Comparison of ENCODE assay signal across 9 mouse cellular contexts in the genomic region with DNA sequence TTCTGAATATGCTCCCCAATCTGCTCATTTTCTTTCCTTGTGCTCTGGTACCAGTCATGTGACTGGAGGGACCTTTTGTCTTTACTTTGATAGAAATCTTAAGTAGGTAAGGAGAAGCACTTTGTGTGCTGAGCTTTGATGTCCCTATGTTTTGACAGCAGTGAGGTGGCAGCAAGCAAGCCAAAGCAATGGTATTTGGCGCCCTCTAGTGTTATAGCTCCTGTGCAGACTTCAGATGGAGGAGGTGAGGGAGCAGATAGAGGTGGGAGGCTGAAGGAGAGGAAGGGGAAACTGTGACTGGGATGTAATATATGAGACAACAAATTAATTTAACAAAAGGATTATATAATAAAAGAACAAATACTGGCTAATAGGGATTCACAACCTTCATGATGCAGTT. TPM values are rescaled to one million over a fixed set of nuclear protein-coding genes. Genes with fewer than 3 reads are reported as not detected.
DNase-seq lines count a peak whose midpoint lies in the region; ATAC-seq lines count a peak whose summit lies in the region.
"Had no signal": no experiment of that assay in that cellular context is flagged by ENCODE, and none has a peak within 500 bp of the region (broad histone marks: within the 10 kb centered on the region; RNA-seq: fewer than 3 reads in every experiment).

No protein-coding gene starts in this region.

- no peaks in the 10 kb centered on the region for H3K36me3 ChIP-seq in forebrain, embryonic 16.5 days (ENCODE audit: control insufficient read depth, insufficient read depth)
- no peaks in the 10 kb centered on the region; the same call in 1 of the 2 replicates for H3K36me3 ChIP-seq in hindbrain, embryonic 13.5 days
- H3K36me3 ChIP-seq: neural tube, embryonic 12.5 days had no signal

- H3K4me2 ChIP-seq in forebrain, embryonic 16.5 days (ENCODE audit: low read length), result no peak overlapping the region
- no peak overlapping the region for H3K4me2 ChIP-seq in hindbrain, embryonic 13.5 days
- H3K4me2 ChIP-seq: neural tube, embryonic 12.5 days had no signal

- no peaks in the 10 kb centered on the region for H3K4me1 ChIP-seq in forebrain, embryonic 16.5 days (replicated peaks; ENCODE audit: control insufficient read depth, insufficient read depth, low read length)
- H3K4me1 ChIP-seq in hindbrain, embryonic 13.5 days (replicated peaks), result no peaks in the 10 kb centered on the region
- H3K4me1 ChIP-seq: neural tube, embryonic 12.5 days had no signal

- WGBS in forebrain, embryonic 16.5 days, result 0% methylated on average over 1 of the region's 1 CpGs
- WGBS in hindbrain, embryonic 13.5 days, result 0% methylated on average over 1 of the region's 1 CpGs

- no peaks in the 10 kb centered on the region for H3K27me3 ChIP-seq in forebrain, embryonic 16.5 days (replicated peaks; ENCODE audit: control insufficient read depth, insufficient read depth, low read length)
- no peaks in the 10 kb centered on the region for H3K27me3 ChIP-seq in hindbrain, embryonic 13.5 days
- H3K27me3 ChIP-seq: neural tube, embryonic 12.5 days had no signal

- peak; percentile 90 for ATAC-seq in cerebellum, adult (ENCODE audit: insufficient number of reproducible peaks, low FRiP score, low TSS enrichment)
- ATAC-seq in forebrain, embryonic 16.5 days, result peak; percentile 73
- ATAC-seq in hindbrain, embryonic 13.5 days (ENCODE audit: low FRiP score), result peak; percentile 71; the same call in 1 of the 2 replicates

- H3K4me3 ChIP-seq in forebrain, embryonic 16.5 days (replicated peaks; ENCODE audit: low read length), result no peak overlapping the region
- no peak overlapping the region for H3K4me3 ChIP-seq in hindbrain, embryonic 13.5 days
- H3K4me3 ChIP-seq: neural tube, embryonic 12.5 days had no signal

- no peak overlapping the region for H3K27ac ChIP-seq in forebrain, embryonic 16.5 days (ENCODE audit: low read length)
- H3K27ac ChIP-seq in hindbrain, embryonic 13.5 days, result no peak overlapping the region
- H3K27ac ChIP-seq: neural tube, embryonic 12.5 days had no signal

- no peaks in the 10 kb centered on the region for H3K9me3 ChIP-seq in forebrain, embryonic 16.5 days (ENCODE audit: control insufficient read depth, low read length)
- no peaks in the 10 kb centered on the region for H3K9me3 ChIP-seq in hindbrain, embryonic 13.5 days
- H3K9me3 ChIP-seq: neural tube, embryonic 12.5 days had no signal

- DNase-seq in NIH3T3 (ENCODE audit: low read depth), result peak; percentile 86
- DNase-seq in layer of hippocampus, postnatal 10 days (ENCODE audit: low spot score in 2 of 2), result peak; percentile 75 to 80
- peak; percentile 90 for DNase-seq in lung, postnatal 25 days (ENCODE audit: low spot score)
- peak; percentile 67 for DNase-seq in right cerebral cortex, postnatal 25 days
- DNase-seq in urinary bladder, postnatal 4 days (ENCODE audit: low spot score in 2 of 2), result peak; percentile 45 to 63

- H3K9ac ChIP-seq in forebrain, embryonic 16.5 days (replicated peaks; ENCODE audit: low read depth, low read length), result no peak overlapping the region
- no peak overlapping the region for H3K9ac ChIP-seq in hindbrain, embryonic 13.5 days
- H3K9ac ChIP-seq: neural tube, embryonic 12.5 days had no signal

RNA-seq across cellular contexts. Expression of gene Nfat5, which starts 30.9 kb away (rescaled TPM):
- polyA plus RNA-seq in forebrain, embryonic 16.5 days (2015; fragmentation: Nextera tagmentation; extraction: Ambion mirVana), result 8.5 and 11.8 TPM in 2 replicates
- 14.0 and 14.5 TPM in 2 replicates for polyA plus RNA-seq in hindbrain, embryonic 13.5 days (2015; fragmentation: Nextera tagmentation; extraction: Ambion mirVana)
- 10 to 100 TPM; 37.9 to 39.4 TPM for total RNA-seq in layer of hippocampus, postnatal 10 days (2021)
